Mouse (Mus musculus): ENCODE results near the gene Mex3a.
"Not testable (repeated sequence)": the region's sequence is repeated elsewhere in the genome, so short reads cannot be mapped to it uniquely, and the experiment has no call there.

The Mex3a gene

GRCm38 (mm10) chr3:88567892-88568291, 35.7 kb downstream of the Mex3a start:
- DNase-seq (ENCODE audit: low read depth, low spot score): no peak

GRCm38 (mm10) chr3:88568615-88569014, 36.4 kb downstream of the Mex3a start:
- no peak for DNase-seq (ENCODE audit: low read depth, low spot score)

GRCm38 (mm10) chr3:88569093-88569492, 36.9 kb downstream of the Mex3a start:
- DNase-seq (ENCODE audit: low read depth, low spot score): no peak

- no peak for DNase-seq (ENCODE audit: low read depth, low spot score)
Measured at GRCm38 (mm10) chr3:88569694-88570093, 37.5 kb downstream of the Mex3a start.

GRCm38 (mm10) chr3:88570341-88570740, 38.1 kb downstream of the Mex3a start:
- no peak for DNase-seq (ENCODE audit: low read depth, low spot score)

GRCm38 (mm10) chr3:88571856-88572255, 39.7 kb downstream of the Mex3a start:
- no peak for DNase-seq (ENCODE audit: low read depth, low spot score)

- no peak for DNase-seq (ENCODE audit: low read depth, low spot score)
Measured at GRCm38 (mm10) chr3:88572835-88573234, 40.6 kb downstream of the Mex3a start.

- no peak for DNase-seq (ENCODE audit: low read depth, low spot score)
Measured at GRCm38 (mm10) chr3:88573810-88574209, 41.6 kb downstream of the Mex3a start.

GRCm38 (mm10) chr3:88575540-88575939, 43.3 kb downstream of the Mex3a start, which contains the start of gene Ssr2:
Ssr2 (plus strand) TSS chr3:88575876.
- DNase-seq (ENCODE audit: low read depth, low spot score): no peak

- DNase-seq (ENCODE audit: low read depth, low spot score): not testable (repeated sequence)
Measured at GRCm38 (mm10) chr3:88577846-88578245, 45.7 kb downstream of the Mex3a start.

- no peak for DNase-seq (ENCODE audit: low read depth, low spot score)
Measured at GRCm38 (mm10) chr3:88578498-88579424, 46.6 kb downstream of the Mex3a start.

GRCm38 (mm10) chr3:88579454-88580117, 47.4 kb downstream of the Mex3a start:
- peak; percentile 81 for DNase-seq (ENCODE audit: low read depth, low spot score)

GRCm38 (mm10) chr3:88585769-88586168, 53.6 kb downstream of the Mex3a start:
- no peak for DNase-seq (ENCODE audit: low read depth, low spot score)

- no peak for DNase-seq (ENCODE audit: low read depth, low spot score)
Measured at GRCm38 (mm10) chr3:88586640-88587039, 54.4 kb downstream of the Mex3a start.

- DNase-seq (ENCODE audit: low read depth, low spot score): no peak
Measured at GRCm38 (mm10) chr3:88590246-88590645, 58.1 kb downstream of the Mex3a start.
